Mouse (Mus musculus) kidney, postnatal 0 days (tissue): Measurements from ENCODE around the gene Krtcap2. TPM values are rescaled to one million over a fixed set of nuclear protein-coding genes. Genes with fewer than 3 reads are reported as not detected.
A peak's percentile ranks its signal among the peaks of the same experiment; 100 is the strongest.

Experiments used
- ATAC-seq: fragments of 200-750 bp; cut with Nextera tagmentation; replicated peaks from 2 replicates; pipeline ENCODE4 v1.8.0; 2017; ENCODE audit warnings: low read depth, moderate number of reproducible peaks, moderate TSS enrichment, moderate library complexity; ENCODE audit not compliant: low FRiP score
- DNase-seq: peaks from one replicate; pipeline ENCODE4 v3.0.0-alpha.2; 2016; ENCODE audit warnings: low spot score
- H3K27ac ChIP-seq: fragments of 300-500 bp; sonication (generic); 2 replicates; pipeline ENCODE4 v1.5.1; 2014; ENCODE audit warnings: mild to moderate bottlenecking
- H3K27me3 ChIP-seq: fragments of 300-500 bp; sonication (generic); 2 replicates; pipeline ENCODE4 v1.6.1; 2014; ENCODE audit warnings: low read length, mixed read lengths; ENCODE audit not compliant: insufficient read depth
- H3K36me3 ChIP-seq: fragments of 300-500 bp; sonication (generic); 2 replicates; pipeline ENCODE4 v1.6.1; 2014; ENCODE audit warnings: low read length, mixed read lengths; ENCODE audit not compliant: insufficient read depth
- H3K4me1 ChIP-seq: fragments of 300-500 bp; sonication (generic); replicated peaks from 2 replicates; pipeline ENCODE4 v1.6.1; 2014; ENCODE audit warnings: antibody characterized with exemption, low read length, mixed read lengths; ENCODE audit not compliant: insufficient read depth
- H3K4me2 ChIP-seq: fragments of 300-500 bp; sonication (generic); 2 replicates; pipeline ENCODE4 v1.6.1; 2014; ENCODE audit warnings: mild to moderate bottlenecking, low read length, moderate library complexity, mixed read lengths
- H3K4me3 ChIP-seq: fragments of 300-500 bp; sonication (generic); replicated peaks from 2 replicates; pipeline ENCODE4 v1.5.1; 2014; ENCODE audit warnings: low read depth, low read length
- H3K9ac ChIP-seq: fragments of 300-500 bp; sonication (generic); 2 replicates; pipeline ENCODE4 v1.6.1; 2014; ENCODE audit warnings: low read depth, low read length
- H3K9me3 ChIP-seq: fragments of 300-500 bp; sonication (generic); replicated peaks from 2 replicates; pipeline ENCODE4 v1.6.1; 2016; ENCODE audit warnings: low read length, inconsistent platforms, mixed read lengths
- CTCF ChIP-seq: IDR thresholded peaks from 2 replicates; pipeline ENCODE4 v1.5.1; 2016; ENCODE audit warnings: antibody characterized with exemption, low read depth, mild to moderate bottlenecking, moderate library complexity
- WGBS: fragments of 180-500 bp; shearing (Covaris S2); extraction: QIAGEN DNeasy Blood & Tissue Kit; methylation state at CpG from one replicate; pipeline ENCODE4 v1.1.7; 2014; 5-methylcytosine and 5-hydroxymethylcytosine counted together
- polyA plus RNA-seq: library from polyadenylated mRNA; unstranded; fragments of >200 nt; fragmentation: Nextera tagmentation; extraction: Ambion mirVana; gene quantifications from 2 replicates; pipeline ENCODE4 v1.2.1, GENCODE M21; 2015

Krtcap2 gene
- polyA plus RNA-seq, 1 experiment from 2014 or later = 371 TPM

GRCm38 (mm10) chr3:89206695-89207094, 39.1 kb upstream of the Krtcap2 start:
- Histone ChIP-seq H3K9me3 (no peaks in the 10 kb centered on the region), H3K9ac (no peak overlapping the region), H3K4me1 (0 out of 2 replicates have a peak, but pooled peaks cover 4% of the 10 kb centered on the region), H3K36me3 (peaks cover 44% of the 10 kb centered on the region), H3K4me3 (no peak overlapping the region), H3K27ac (no peak overlapping the region), H3K4me2 (no peak overlapping the region), H3K27me3 (no peaks in the 10 kb centered on the region)
- 79% methylated on average over 2 of the region's 2 CpGs for WGBS
- DNase-seq (no peak), ATAC-seq (no peak)
- no peak for TF ChIP-seq CTCF

- Histone ChIP-seq H3K27ac (no peak overlapping the region), H3K4me2 (no peak overlapping the region), H3K9me3 (no peaks in the 10 kb centered on the region), H3K36me3 (peaks cover 44% of the 10 kb centered on the region), H3K27me3 (no peaks in the 10 kb centered on the region), H3K9ac (no peak overlapping the region), H3K4me1 (peaks cover 10% of the 10 kb centered on the region; the same call in 1 of the 2 replicates), H3K4me3 (no peak overlapping the region)
- TF ChIP-seq CTCF = no peak
- DNase-seq (no peak), ATAC-seq (no peak)
- 86% methylated on average over 13 of the region's 13 CpGs for WGBS
Observed at GRCm38 (mm10) chr3:89208075-89208657, 37.6 kb upstream of the Krtcap2 start.

GRCm38 (mm10) chr3:89208736-89209135, 37.0 kb upstream of the Krtcap2 start:
- DNase-seq (no peak), ATAC-seq (no peak)
- H3K4me1 ChIP-seq = peaks cover 9% of the 10 kb centered on the region; the same call in 1 of the 2 replicates
- H3K4me2 ChIP-seq = no peak overlapping the region
- peaks cover 44% of the 10 kb centered on the region for H3K36me3 ChIP-seq
- no peaks in the 10 kb centered on the region for H3K9me3 ChIP-seq
- no peak overlapping the region for H3K27ac ChIP-seq
- 86% methylated on average over 6 of the region's 6 CpGs for WGBS
- no peak overlapping the region for H3K9ac ChIP-seq
- H3K27me3 ChIP-seq = no peaks in the 10 kb centered on the region
- H3K4me3 ChIP-seq = no peak overlapping the region
- TF ChIP-seq CTCF = no peak

GRCm38 (mm10) chr3:89209731-89210130, 36.0 kb upstream of the Krtcap2 start:
- 95% methylated on average over 7 of the region's 7 CpGs for WGBS
- H3K36me3 ChIP-seq = peaks cover 44% of the 10 kb centered on the region
- 0 out of 2 replicates have a peak overlapping the region, but pooled peaks have one; percentile 42 for H3K27ac ChIP-seq

GRCm38 (mm10) chr3:89210162-89210561, 35.6 kb upstream of the Krtcap2 start:
- Histone ChIP-seq H3K36me3 (peaks cover 42% of the 10 kb centered on the region), H3K27ac (0 out of 2 replicates have a peak overlapping the region, but pooled peaks have one; percentile 42), H3K4me3 (no peak overlapping the region), H3K4me1 (peaks cover 13% of the 10 kb centered on the region), H3K9me3 (no peaks in the 10 kb centered on the region), H3K9ac (no peak overlapping the region), H3K4me2 (no peak overlapping the region), H3K27me3 (no peaks in the 10 kb centered on the region)
- DNase-seq (peak; percentile 44), ATAC-seq (no peak)
- 60% methylated on average over 13 of the region's 13 CpGs for WGBS
- TF ChIP-seq CTCF = no peak

More at GRCm38 (mm10) chr3:89209731-89210130, 36.0 kb upstream of the Krtcap2 start:
- H3K9me3 ChIP-seq = no peaks in the 10 kb centered on the region
- peaks cover 9% of the 10 kb centered on the region; the same call in 1 of the 2 replicates for H3K4me1 ChIP-seq
- DNase-seq = no peak
- no peak for ATAC-seq
- no peak overlapping the region for H3K4me2 ChIP-seq
- H3K4me3 ChIP-seq = no peak overlapping the region
- H3K9ac ChIP-seq = no peak overlapping the region
- H3K27me3 ChIP-seq = no peaks in the 10 kb centered on the region
- TF ChIP-seq CTCF = no peak

GRCm38 (mm10) chr3:89210731-89211130, 35.0 kb upstream of the Krtcap2 start:
- no peaks in the 10 kb centered on the region for H3K9me3 ChIP-seq
- no peak overlapping the region for H3K9ac ChIP-seq
- no peak for TF ChIP-seq CTCF
- DNase-seq = no peak
- H3K4me2 ChIP-seq = no peak overlapping the region
- H3K4me1 ChIP-seq = peaks cover 15% of the 10 kb centered on the region
- no peaks in the 10 kb centered on the region for H3K27me3 ChIP-seq
- 56% methylated on average over 7 of the region's 7 CpGs for WGBS
- H3K36me3 ChIP-seq = peaks cover 40% of the 10 kb centered on the region
- H3K4me3 ChIP-seq = no peak overlapping the region
- ATAC-seq = no peak
- H3K27ac ChIP-seq = no peak overlapping the region; the same call in 1 of the 2 replicates
